Mouse (Mus musculus) erythroblast, embryonic 14.5 days (primary cell): ENCODE measurements around the gene Nfe2l3.

Experiments used
- GATA1 ChIP-seq: IDR thresholded peaks from 2 replicates; pipeline ENCODE4 v1.6.1; 2012; ENCODE audit warnings: low read length, inconsistent platforms, mixed read lengths
- TAL1 ChIP-seq: IDR thresholded peaks from 3 replicates; pipeline ENCODE4 v1.6.1; 2012; ENCODE audit warnings: low read length, inconsistent platforms, mixed read lengths

GRCm38 (mm10) chr6:51485646-51486045, 53.2 kb downstream of the Nfe2l3 start:
- TF ChIP-seq TAL1: no peak
- no peak for TF ChIP-seq GATA1
